Mouse (Mus musculus): ENCODE data around the gene Crxos. TPM values are rescaled to one million over a fixed set of nuclear protein-coding genes. Genes with fewer than 3 reads are reported as not detected.
A peak's percentile ranks its signal among the peaks of the same experiment; 100 is the strongest.

The Crxos gene
- polyA plus RNA-seq, 1 experiment from 2014 or later = not detected

DNA sequence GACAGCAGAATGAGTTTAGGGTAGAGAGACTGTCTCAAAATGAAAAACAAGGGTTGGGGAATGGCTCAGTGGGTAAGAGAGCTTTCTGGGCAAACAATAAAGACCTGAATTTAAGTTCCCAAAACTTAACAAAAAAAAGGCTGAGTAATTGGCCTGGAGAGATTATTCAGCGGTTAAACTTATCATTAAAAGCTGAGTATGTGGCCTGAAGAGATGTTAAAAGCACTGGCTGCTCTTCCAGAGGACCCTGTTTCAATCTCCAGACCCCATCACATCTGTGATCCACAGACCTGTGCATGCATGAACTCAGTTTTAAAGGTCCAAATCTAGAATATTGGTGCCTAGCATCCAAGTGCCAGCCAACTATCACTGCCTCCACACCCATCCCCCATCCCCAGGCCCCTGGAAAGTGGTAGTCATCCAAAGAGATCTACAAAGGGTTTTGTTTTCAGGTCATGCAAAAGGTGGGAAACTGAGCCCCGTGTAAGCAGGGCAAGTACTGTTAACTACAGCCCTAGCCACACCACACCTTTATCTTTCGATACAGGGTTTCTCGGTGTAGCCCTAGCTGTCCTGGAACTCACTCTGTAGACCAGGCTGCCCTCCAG is 65.3 kb downstream of the Crxos start:
- no peak for ATAC-seq (ENCODE audit: insufficient number of reproducible peaks, insufficient read depth, low FRiP score, low read depth)
- no peaks in the 10 kb centered on the region for H3K27me3 ChIP-seq (ENCODE audit: control insufficient read depth, insufficient read depth, low read length)
- H3K4me3 ChIP-seq (ENCODE audit: low read depth, low read length) = no peak overlapping the region
- no peak overlapping the region for H3K9ac ChIP-seq (replicated peaks; ENCODE audit: low read depth, low read length)
- WGBS = 42% methylated on average over 4 of the region's 4 CpGs
- no peak overlapping the region for H3K27ac ChIP-seq (ENCODE audit: low read length)
- peaks cover 24% of the 10 kb centered on the region for H3K36me3 ChIP-seq (ENCODE audit: control insufficient read depth, insufficient read depth, low read length)
- H3K9me3 ChIP-seq (ENCODE audit: control insufficient read depth, low read depth, low read length) = no peaks in the 10 kb centered on the region
- peak overlapping the region; percentile 45; the same call in 1 of the 2 replicates for H3K4me2 ChIP-seq (replicated peaks; ENCODE audit: low read depth, low read length)
- H3K4me1 ChIP-seq (ENCODE audit: control insufficient read depth, insufficient read depth, low read length) = peaks cover 16% of the 10 kb centered on the region

DNA sequence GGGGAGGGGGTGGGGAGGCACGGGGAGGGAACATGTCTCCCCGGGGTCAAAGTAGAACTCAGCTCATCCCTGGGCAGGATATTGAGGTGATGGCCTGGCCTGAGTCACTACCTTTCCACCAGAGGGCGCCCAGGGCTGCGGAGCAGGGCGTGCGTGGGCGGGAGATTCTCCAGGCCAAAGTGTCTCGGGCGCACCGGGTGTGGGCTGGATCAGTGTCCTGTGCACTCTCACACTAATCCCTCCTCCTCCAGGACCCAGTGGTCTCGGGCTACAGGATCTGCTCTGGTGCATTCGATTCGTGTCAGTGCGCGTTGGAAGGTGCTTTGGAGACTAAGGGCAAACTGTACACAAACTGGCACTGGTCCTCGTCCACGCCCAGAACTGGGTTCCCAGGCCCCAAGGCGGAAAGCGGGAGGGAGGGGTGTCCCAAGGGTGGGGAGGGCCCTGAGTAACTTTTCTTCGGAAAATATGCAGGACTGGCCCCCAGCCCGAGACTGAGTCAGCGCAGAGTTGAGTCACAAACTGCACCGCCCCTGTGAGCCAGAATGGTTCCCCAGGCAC is 66.0 kb downstream of the Crxos start:
- Histone ChIP-seq H3K27me3 (ENCODE audit: control insufficient read depth, insufficient read depth, low read length) (no peaks in the 10 kb centered on the region), H3K4me1 (ENCODE audit: control insufficient read depth, insufficient read depth, low read length) (peaks cover 16% of the 10 kb centered on the region), H3K9me3 (ENCODE audit: control insufficient read depth, low read depth, low read length) (peaks cover 4% of the 10 kb centered on the region; the same call in 1 of the 2 replicates), H3K4me3 (ENCODE audit: low read depth, low read length) (peak overlapping the region; percentile 4; the same call in 1 of the 2 replicates), H3K4me2 (replicated peaks; ENCODE audit: low read depth, low read length) (peak overlapping the region; percentile 45), H3K36me3 (ENCODE audit: control insufficient read depth, insufficient read depth, low read length) (peaks cover 20% of the 10 kb centered on the region), H3K27ac (ENCODE audit: low read length) (peak overlapping the region; percentile 45; the same call in 1 of the 2 replicates), H3K9ac (replicated peaks; ENCODE audit: low read depth, low read length) (no peak overlapping the region)
- WGBS = under 1% methylated on average over 23 of the region's 23 CpGs
- ATAC-seq (ENCODE audit: insufficient number of reproducible peaks, insufficient read depth, low FRiP score, low read depth) = peak; percentile 64

DNA sequence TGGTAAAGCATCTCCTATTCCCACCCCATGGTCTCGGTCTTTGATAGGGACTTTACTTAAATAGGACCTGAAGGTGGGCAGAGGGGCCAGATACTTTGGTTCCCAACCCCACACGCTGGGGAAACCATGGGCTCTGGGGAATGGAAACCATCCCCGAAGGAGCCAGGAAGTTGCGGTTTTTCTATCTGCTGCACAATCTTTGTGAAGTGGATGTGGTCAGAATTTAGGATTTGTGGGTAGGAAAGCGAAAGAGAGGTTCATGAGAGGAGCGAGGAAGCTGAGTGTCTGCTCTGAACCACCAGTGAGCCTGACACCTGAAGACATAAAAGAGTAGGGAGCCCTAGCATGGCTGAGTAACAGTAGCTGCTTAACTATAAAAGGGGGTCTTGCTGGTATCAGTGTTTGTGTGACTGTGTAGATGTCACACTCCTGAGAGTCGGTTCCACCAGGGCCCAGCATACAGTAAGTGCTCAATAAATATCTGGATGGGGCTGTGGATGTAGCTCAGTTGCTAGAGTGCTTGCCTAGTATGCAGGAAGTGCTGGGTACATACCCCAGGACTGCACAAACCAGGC is 66.9 kb downstream of the Crxos start:
- peak overlapping the region; percentile 30; the same call in 1 of the 2 replicates for H3K27ac ChIP-seq (ENCODE audit: low read length)
- WGBS = 87% methylated on average over 7 of the region's 7 CpGs
- H3K27me3 ChIP-seq (ENCODE audit: control insufficient read depth, insufficient read depth, low read length) = no peaks in the 10 kb centered on the region
- ATAC-seq (ENCODE audit: insufficient number of reproducible peaks, insufficient read depth, low FRiP score, low read depth) = no peak
- H3K4me3 ChIP-seq (ENCODE audit: low read depth, low read length) = no peak overlapping the region
- no peak overlapping the region for H3K9ac ChIP-seq (replicated peaks; ENCODE audit: low read depth, low read length)
- H3K9me3 ChIP-seq (ENCODE audit: control insufficient read depth, low read depth, low read length) = peaks cover 6% of the 10 kb centered on the region; the same call in 1 of the 2 replicates
- peaks cover 16% of the 10 kb centered on the region for H3K4me1 ChIP-seq (ENCODE audit: control insufficient read depth, insufficient read depth, low read length)
- H3K36me3 ChIP-seq (ENCODE audit: control insufficient read depth, insufficient read depth, low read length) = peaks cover 12% of the 10 kb centered on the region
- peak overlapping the region; percentile 45; the same call in 1 of the 2 replicates for H3K4me2 ChIP-seq (replicated peaks; ENCODE audit: low read depth, low read length)

- Histone ChIP-seq H3K9ac (replicated peaks; ENCODE audit: low read depth, low read length) (no peak overlapping the region), H3K36me3 (ENCODE audit: control insufficient read depth, insufficient read depth, low read length) (peaks cover 10% of the 10 kb centered on the region; the same call in 1 of the 2 replicates), H3K4me2 (replicated peaks; ENCODE audit: low read depth, low read length) (no peak overlapping the region), H3K4me3 (ENCODE audit: low read depth, low read length) (no peak overlapping the region), H3K27ac (ENCODE audit: low read length) (no peak overlapping the region), H3K9me3 (ENCODE audit: control insufficient read depth, low read depth, low read length) (peaks cover 6% of the 10 kb centered on the region; the same call in 1 of the 2 replicates), H3K4me1 (ENCODE audit: control insufficient read depth, insufficient read depth, low read length) (peaks cover 9% of the 10 kb centered on the region), H3K27me3 (ENCODE audit: control insufficient read depth, insufficient read depth, low read length) (no peaks in the 10 kb centered on the region)
- 81% methylated on average over 15 of the region's 15 CpGs for WGBS
- ATAC-seq (ENCODE audit: insufficient number of reproducible peaks, insufficient read depth, low FRiP score, low read depth) = no peak
Measured at GRCm38 (mm10) chr7:15950008-15950407, 67.6 kb downstream of the Crxos start.

DNA sequence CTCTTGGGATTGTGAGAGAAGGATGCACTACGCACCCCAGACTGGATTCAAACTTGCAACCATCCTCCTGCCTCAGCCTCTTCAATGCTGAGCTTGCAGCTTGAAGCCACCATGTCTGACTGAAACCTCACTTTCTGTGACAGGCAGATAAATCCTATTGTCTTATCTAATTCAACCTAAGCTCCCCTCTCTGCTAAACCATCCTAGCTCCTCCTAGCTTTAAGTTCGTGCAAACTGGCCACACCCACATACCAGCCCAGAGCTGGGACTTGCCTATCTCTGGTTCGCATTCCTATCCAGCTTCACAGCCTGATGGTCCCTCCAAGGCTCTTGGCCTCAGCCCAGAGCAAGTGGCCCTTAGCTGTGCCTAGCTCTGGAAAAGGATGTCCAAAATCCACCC is 70.0 kb downstream of the Crxos start:
- 67% methylated on average over 3 of the region's 3 CpGs for WGBS
- no peak overlapping the region for H3K9ac ChIP-seq (replicated peaks; ENCODE audit: low read depth, low read length)
- no peak overlapping the region for H3K27ac ChIP-seq (ENCODE audit: low read length)
- no peaks in the 10 kb centered on the region for H3K27me3 ChIP-seq (ENCODE audit: control insufficient read depth, insufficient read depth, low read length)
- no peak overlapping the region for H3K4me3 ChIP-seq (ENCODE audit: low read depth, low read length)
- H3K4me1 ChIP-seq (ENCODE audit: control insufficient read depth, insufficient read depth, low read length) = peaks cover 7% of the 10 kb centered on the region
- H3K9me3 ChIP-seq (ENCODE audit: control insufficient read depth, low read depth, low read length) = peaks cover 6% of the 10 kb centered on the region; the same call in 1 of the 2 replicates
- no peak overlapping the region for H3K4me2 ChIP-seq (replicated peaks; ENCODE audit: low read depth, low read length)
- no peak for ATAC-seq (ENCODE audit: insufficient number of reproducible peaks, insufficient read depth, low FRiP score, low read depth)
- H3K36me3 ChIP-seq (ENCODE audit: control insufficient read depth, insufficient read depth, low read length) = peaks cover 10% of the 10 kb centered on the region; the same call in 1 of the 2 replicates

Other genes starting within 250 kb of the Crxos start
- not detected in 2 replicates for gene Obox3, start 242.7 kb upstream of the Crxos start, polyA plus RNA-seq (2014; fragmentation: Nextera tagmentation; extraction: Ambion mirVana)
- gene Obox5, start 132.5 kb upstream of the Crxos start, polyA plus RNA-seq (2014; fragmentation: Nextera tagmentation; extraction: Ambion mirVana) = not detected in 2 replicates
- not detected in 2 replicates for gene Obox6, start 42.9 kb upstream of the Crxos start, polyA plus RNA-seq (2014; fragmentation: Nextera tagmentation; extraction: Ambion mirVana)
- not detected in 2 replicates for gene Crx, start 2.6 kb upstream of the Crxos start, polyA plus RNA-seq (2014; fragmentation: Nextera tagmentation; extraction: Ambion mirVana)
- 958 and 987 TPM in 2 replicates for gene Selenow, start 39.8 kb downstream of the Crxos start, polyA plus RNA-seq (2014; fragmentation: Nextera tagmentation; extraction: Ambion mirVana)
- gene Nop53, start 63.5 kb downstream of the Crxos start, polyA plus RNA-seq (2014; fragmentation: Nextera tagmentation; extraction: Ambion mirVana) = 187 and 201 TPM in 2 replicates
- 36.1 and 49.9 TPM in 2 replicates for gene Ehd2, start 85.0 kb downstream of the Crxos start, polyA plus RNA-seq (2014; fragmentation: Nextera tagmentation; extraction: Ambion mirVana)
- gene Bicra, start 165.3 kb downstream of the Crxos start, polyA plus RNA-seq (2014; fragmentation: Nextera tagmentation; extraction: Ambion mirVana) = 7.7 and 8.3 TPM in 2 replicates
- 0.12 TPM in 1 of 2 replicates, not detected in the other for gene Zfp541, start 179.2 kb downstream of the Crxos start, polyA plus RNA-seq (2014; fragmentation: Nextera tagmentation; extraction: Ambion mirVana)
- 188 and 213 TPM in 2 replicates for gene Napa, start 215.8 kb downstream of the Crxos start, polyA plus RNA-seq (2014; fragmentation: Nextera tagmentation; extraction: Ambion mirVana)
- 30.3 and 31.2 TPM in 2 replicates for gene Kptn, start 237.3 kb downstream of the Crxos start, polyA plus RNA-seq (2014; fragmentation: Nextera tagmentation; extraction: Ambion mirVana)
- 0.35 and 0.38 TPM in 2 replicates for gene Slc8a2, start 247.2 kb downstream of the Crxos start, polyA plus RNA-seq (2014; fragmentation: Nextera tagmentation; extraction: Ambion mirVana)